Mouse (Mus musculus) adipocyte (in vitro differentiated cells): Measurements from ENCODE around the gene Abcf2.
A peak's percentile ranks its signal among the peaks of the same experiment; 100 is the strongest.
"Not testable (repeated sequence)": the region's sequence is repeated elsewhere in the genome, so short reads cannot be mapped to it uniquely, and the experiment has no call there.

Experiments used
- DNase-seq: peaks from one replicate; pipeline ENCODE4 v3.0.0-alpha.2; 2016; ENCODE audit warnings: low spot score

Gene Abcf2

DNA sequence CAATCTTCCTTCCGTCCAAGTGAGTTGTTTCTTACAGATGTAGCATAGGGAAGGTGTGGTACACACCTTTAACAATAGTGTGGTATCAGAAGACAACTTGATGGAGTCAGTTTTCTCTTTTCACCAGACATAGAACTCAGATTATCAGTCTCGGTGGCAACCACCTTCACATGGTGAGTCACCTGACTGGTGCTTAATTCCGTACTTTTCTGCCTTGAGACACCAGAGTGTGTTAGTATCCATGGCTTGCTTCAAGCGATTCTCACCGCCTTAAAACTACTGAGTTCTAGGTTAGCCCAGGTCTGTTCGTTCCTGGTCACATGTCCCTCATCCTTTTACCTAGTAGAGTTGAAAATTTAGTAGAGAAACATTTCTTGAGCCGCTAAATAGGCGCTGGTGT is 8.8 kb upstream of the Abcf2 start:
- DNase-seq, result no peak

DNA sequence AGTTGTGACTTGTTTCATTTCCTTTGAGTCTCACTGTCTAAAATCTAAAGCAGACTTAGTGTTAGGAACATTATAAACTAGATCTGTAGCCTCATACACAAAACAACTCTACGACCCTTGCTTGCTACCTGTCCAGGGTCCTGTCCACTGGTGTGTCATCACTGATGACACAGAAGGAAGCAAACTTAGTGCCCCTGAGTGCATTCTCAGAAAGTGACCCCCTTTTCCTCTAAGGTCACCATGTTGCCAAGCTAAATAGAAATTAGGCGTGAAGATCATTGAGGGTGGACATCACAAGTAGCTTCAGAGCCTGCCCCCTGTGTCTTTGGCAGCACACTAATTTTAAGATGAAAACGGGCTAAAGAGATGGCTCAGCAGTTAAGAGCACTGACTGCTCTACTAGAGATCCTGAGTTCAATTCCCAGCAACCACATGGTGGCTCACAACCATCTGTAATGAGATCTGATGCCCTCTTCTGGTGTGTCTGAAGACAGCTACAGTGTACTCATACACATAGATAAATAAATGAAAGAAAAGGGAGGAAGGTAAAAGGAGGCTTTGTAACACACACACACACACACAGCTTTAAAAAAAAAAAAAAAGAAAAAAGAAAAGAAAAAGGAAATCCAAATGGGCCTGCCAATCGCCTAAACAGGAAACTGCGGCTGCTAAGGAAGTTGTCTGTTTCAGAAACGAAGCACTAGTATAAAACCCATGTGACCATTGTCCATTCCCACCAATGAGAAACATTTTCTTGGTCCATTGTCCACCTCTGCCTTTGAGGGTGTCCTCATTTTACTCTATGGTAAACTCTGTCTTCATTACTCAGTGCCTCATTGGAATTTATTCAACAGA is 1.1 kb upstream of the Abcf2 start:
- no peak for DNase-seq

GRCm38 (mm10) chr5:24576801-24577182 is 475 bp downstream of the Abcf2 start:
- DNase-seq, result peak; percentile 37

DNA sequence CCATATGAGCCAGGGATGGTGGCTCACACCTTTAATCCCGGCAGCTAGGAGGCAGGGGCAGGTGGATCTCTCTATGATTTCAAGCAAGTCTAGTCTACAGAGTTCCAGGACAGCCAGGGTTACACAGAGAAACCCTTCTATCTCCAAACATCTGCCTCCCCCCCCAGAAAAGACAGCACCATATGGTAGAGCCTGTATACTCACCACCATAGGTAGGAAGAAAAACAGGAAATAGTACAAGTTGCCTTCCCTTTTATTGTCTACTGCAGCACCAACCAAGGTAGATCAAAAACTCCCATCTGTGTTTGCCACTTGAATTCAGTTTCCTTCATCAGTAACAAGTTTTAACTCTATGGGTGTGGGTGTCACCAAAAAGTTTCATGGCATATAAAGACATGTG is 1.3 kb downstream of the Abcf2 start:
- DNase-seq, result no peak

- no peak for DNase-seq
Observed at GRCm38 (mm10) chr5:24556709-24557108, 20.6 kb downstream of the Abcf2 start, which contains the start of gene 4931409K22Rik. Gene 4931409K22Rik (minus strand): TSS chr5:24556809.

- DNase-seq, result not testable (repeated sequence)
Observed at GRCm38 (mm10) chr5:24555335-24555734, 21.9 kb downstream of the Abcf2 start.

DNA sequence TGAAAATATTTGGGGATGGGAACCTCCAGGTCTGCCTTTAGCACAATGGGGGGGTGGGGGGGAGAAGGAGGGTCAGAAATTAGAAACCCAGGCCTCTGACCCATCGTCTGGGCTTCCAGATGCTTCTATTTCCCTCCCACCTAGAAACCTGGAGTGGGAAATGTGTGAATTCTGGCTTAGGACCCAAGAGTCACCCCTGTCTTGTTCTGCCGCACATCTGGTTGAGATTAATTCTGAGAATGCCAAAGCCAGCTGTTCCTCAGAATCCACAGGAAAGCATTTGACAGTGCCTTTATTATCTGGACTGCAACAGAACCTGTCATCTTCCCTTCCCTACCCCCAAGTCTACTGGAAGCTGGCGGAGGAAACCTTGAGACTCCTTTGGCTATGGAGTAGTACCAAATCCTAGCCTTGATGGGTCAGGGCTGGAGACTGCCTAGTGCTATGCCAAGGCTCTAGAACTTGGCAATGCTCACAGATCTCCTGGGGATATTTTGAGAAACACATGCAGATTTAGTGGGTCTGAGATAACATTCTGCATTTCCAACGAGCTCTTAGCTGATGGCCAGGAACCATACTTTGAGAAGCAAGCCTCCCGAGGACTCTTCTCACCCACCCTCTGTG is 23.5 kb downstream of the Abcf2 start:
- DNase-seq, result peak; percentile 55

DNA sequence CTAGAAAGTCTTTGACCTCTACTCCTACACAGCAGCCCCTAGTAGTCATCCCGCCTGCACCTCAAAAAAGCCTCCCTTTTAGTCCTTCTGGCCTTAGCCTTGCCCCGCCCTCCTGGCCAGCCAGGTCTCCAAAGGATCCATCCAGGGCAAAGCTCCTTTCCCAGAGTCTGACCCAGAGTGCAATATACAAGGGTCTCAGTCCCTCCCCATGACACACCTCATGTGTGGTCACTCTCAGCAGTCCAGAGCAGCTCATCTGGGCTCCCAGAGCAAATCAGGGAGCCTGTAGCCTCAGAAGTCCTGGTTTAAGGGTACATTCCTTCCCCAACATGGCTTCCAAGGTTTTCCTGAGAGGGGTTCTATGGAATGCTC is 26.0 kb downstream of the Abcf2 start:
- no peak for DNase-seq

DNA sequence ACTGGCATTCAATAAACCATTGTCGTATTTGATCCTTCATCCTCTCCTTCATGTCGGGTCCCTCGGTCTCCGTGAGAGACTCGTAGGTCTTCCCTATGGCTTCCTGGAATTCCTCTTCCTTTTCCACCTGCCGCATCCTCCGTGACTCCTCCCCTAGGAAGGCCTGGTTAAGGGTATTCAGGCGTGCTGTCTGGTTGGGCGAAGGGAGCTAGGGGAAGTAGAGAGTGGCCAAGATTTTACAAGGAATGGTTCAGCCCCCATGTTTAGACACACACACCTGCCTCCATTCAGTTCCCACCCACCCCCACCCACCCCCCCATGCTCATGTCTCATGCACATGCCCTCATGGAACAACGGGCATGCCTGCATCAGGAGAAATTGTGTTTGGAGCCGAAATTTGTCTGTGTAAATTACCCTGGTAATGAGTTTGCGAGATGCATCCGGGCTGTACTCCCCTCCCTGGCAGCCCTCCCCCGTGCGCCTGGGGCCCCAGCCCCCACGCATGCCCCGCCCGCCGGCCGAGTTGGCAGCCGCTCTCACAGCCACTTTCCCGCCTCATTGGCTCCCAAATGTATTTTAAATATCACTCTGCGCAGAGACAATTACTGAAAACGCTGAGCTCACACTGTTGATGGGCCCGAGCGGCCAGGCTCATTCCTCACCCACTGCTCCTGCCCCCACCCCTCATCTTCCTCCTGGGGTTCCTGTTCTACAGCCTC is 26.5 kb downstream of the Abcf2 start:
- no peak for DNase-seq

DNA sequence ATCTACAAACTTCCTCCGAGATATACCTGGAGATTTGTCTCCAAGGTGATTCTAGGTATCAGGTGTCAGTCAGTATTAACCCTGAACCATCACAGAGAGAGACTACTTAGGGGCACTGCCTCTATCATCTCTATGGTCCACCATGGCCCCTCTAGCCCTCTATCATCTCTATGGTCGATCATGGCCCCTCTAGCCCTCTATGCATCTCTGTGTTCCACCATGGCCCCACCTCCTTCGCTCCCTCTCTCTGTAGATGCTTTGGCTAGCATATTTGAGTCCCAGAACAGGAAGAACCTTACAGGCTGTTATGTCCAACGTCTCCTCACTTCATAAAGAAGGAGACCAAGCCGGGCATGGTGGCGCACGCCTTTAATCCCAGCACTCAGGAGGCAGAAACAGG is 34.6 kb downstream of the Abcf2 start:
- no peak for DNase-seq

DNA sequence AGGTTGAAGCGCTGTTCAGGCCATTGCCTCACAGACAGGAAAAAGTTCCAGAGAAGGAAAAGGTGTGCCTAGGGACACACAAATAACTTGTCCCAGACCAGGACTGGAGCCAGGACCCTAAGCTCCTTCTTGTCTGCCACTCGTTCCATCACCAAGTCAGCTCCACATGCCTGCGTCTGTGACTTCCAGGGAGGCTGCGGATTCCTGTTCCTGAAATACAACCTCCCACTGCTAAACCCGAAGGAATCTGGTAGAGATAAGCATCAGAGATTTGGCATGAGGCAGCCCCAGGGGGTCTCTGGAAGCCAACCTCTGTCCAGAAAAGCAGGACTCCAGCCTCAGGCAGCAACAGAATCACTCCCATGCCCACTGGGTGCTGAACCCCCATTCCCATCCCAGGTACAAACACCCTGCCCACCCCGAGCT is 36.1 kb downstream of the Abcf2 start:
- no peak for DNase-seq

- DNase-seq, result peak; percentile 55
Observed at GRCm38 (mm10) chr5:24540387-24541143, 36.7 kb downstream of the Abcf2 start, which contains the start of gene Asb10. Gene Asb10 (minus strand): TSS chr5:24540978.

DNA sequence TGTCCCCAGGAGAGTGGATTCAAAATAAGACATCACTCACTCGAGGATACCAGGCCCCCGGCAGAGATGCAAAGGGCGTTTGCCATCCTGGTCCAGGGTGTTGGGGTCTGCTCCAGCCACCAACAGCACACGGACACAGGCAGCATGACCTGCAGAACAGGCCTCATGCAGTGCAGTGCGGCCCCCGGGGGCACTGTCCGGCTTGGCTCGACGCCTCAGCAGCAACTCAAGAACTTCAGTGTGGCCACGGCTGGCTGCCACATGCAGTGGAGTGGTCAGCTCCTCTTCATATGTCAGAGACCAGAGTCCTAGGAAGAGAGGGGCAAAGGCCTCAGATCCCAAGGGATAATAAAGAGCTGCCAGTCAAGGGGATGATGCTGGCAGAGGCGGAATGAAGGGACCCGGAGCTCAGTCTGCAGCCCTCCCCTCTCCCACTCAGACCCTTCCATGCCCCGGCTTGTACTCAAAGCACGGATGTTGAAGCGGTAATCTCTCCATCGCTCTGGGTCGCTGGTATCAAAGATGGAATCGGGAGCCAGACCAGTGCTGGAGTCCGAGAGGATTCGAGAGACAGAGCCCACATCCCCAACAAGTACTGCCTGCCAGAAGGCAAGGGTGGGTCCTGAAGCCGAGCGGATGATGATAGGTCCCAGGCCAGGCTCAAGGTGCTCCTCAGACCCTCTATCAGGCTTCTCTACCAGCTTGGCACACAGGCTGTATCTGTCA is 37.5 kb downstream of the Abcf2 start:
- DNase-seq, result no peak

- DNase-seq, result no peak
Observed at GRCm38 (mm10) chr5:24537618-24538017, 39.6 kb downstream of the Abcf2 start.

DNA sequence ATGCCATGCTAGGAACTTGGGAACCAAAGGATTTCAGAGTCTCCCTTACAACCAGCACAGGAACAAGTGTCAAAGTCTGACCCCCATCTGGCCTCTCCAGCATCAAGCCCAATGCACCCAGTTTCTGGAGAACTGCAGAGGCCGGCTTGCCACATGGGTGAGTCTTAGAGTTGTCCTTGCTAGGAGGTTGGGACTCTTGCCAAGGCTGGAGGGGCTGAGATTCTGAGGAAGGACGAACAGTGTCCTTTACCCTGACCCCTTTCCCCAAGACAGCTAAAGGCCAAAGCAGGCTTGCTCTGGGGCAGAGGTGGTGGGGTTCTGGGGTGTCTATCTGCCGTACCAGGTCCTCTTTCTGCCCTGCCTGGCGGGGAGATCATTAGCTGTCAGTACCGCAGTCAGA is 40.8 kb downstream of the Abcf2 start:
- DNase-seq, result no peak

GRCm38 (mm10) chr5:24535731-24536130 is 41.5 kb downstream of the Abcf2 start:
- no peak for DNase-seq

DNA sequence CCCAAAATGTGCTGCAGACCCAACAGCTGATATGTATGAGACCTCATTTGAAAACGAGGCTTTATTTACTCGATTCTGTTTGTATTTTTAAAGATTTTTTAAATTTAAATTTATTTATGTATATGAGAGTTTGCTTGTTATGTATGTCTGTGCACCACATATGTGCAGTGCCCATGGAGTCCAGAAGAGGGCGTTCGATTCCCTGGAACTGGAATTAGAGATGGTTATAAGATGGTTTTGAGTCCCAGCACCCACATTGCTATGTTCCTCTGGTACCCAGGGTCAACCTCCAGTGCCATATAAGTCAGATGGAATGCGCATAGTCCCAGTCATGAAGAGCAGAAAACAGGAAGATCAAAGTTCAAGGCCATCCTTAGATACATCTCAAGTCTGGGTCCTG is 43.0 kb downstream of the Abcf2 start:
- DNase-seq, result no peak

GRCm38 (mm10) chr5:24533391-24533790 is 43.9 kb downstream of the Abcf2 start:
- DNase-seq, result no peak

- peak; percentile 99 for DNase-seq
Observed at GRCm38 (mm10) chr5:24530042-24530689, 47.1 kb downstream of the Abcf2 start.

DNA sequence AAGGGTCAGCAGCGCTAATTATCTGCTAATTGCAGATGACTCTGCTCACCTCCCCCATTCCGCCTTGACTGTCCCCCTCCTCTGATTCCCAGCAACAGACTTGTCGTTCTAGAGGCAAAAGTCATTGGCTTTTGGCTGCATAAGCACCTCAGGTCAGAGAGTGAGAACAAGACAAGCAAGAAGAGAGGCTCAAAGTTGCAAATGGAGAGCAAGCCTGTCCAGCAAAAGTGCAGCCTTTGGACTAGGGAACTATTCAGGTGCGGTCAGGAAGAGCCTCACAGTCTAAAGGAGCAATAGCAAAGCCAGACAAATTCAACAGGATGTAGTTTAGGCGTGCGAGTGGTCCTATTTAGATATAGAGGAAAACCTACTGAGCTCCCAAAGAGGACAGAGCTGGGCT is 49.5 kb downstream of the Abcf2 start:
- DNase-seq, result no peak

GRCm38 (mm10) chr5:24526889-24527230 is 50.4 kb downstream of the Abcf2 start, which contains the start of gene Gbx1:
Gene Gbx1 (minus strand): TSS chr5:24527202.
- no peak for DNase-seq
